Mouse (Mus musculus) heart, embryonic 16.5 days (tissue): ENCODE data around the gene Tssk3. TPM values are rescaled to one million over a fixed set of nuclear protein-coding genes. Genes with fewer than 3 reads are reported as not detected.

Experiments used
- ATAC-seq: fragments of 200-750 bp; cut with Nextera tagmentation; replicated peaks from 2 replicates; pipeline ENCODE4 v1.8.0; 2017; ENCODE audit warnings: moderate number of reproducible peaks; ENCODE audit not compliant: insufficient read depth, low FRiP score; ENCODE audit errors: extremely low read depth
- H3K27ac ChIP-seq: fragments of 300-500 bp; sonication (generic); 2 replicates; pipeline ENCODE4 v1.5.1; 2014; ENCODE audit warnings: mild to moderate bottlenecking, low read length, control low read depth, moderate library complexity
- H3K27me3 ChIP-seq: fragments of 300-500 bp; sonication (generic); 2 replicates; pipeline ENCODE4 v1.6.1; 2014; ENCODE audit warnings: low read length, mixed read lengths; ENCODE audit not compliant: control insufficient read depth, insufficient read depth
- H3K36me3 ChIP-seq: fragments of 300-500 bp; sonication (generic); 2 replicates; pipeline ENCODE4 v1.6.1; 2014; ENCODE audit not compliant: control insufficient read depth, insufficient read depth
- H3K4me1 ChIP-seq: fragments of 300-500 bp; sonication (generic); 2 replicates; pipeline ENCODE4 v1.6.1; 2014; ENCODE audit warnings: low read length, mixed read lengths; ENCODE audit not compliant: control insufficient read depth, insufficient read depth
- H3K4me2 ChIP-seq: fragments of 300-500 bp; sonication (generic); 2 replicates; pipeline ENCODE4 v1.6.1; 2014; ENCODE audit warnings: low read depth, mild to moderate bottlenecking, control low read depth, low read length
- H3K4me3 ChIP-seq: fragments of 300-500 bp; sonication (generic); 2 replicates; pipeline ENCODE4 v1.5.1; 2014; ENCODE audit warnings: mild to moderate bottlenecking, control low read depth, low read length
- H3K9ac ChIP-seq: fragments of 300-500 bp; sonication (generic); 2 replicates; pipeline ENCODE4 v1.6.1; 2014; ENCODE audit warnings: low read length, control low read depth
- H3K9me3 ChIP-seq: fragments of 300-500 bp; sonication (generic); replicated peaks from 2 replicates; pipeline ENCODE4 v1.6.1; 2016; ENCODE audit warnings: low read length; ENCODE audit not compliant: control insufficient read depth
- WGBS: fragments of 180-500 bp; shearing (Covaris S2); extraction: QIAGEN DNeasy Blood & Tissue Kit; methylation state at CpG from one replicate; pipeline ENCODE4 v1.1.7; 2014; 5-methylcytosine and 5-hydroxymethylcytosine counted together
- polyA plus RNA-seq: library from polyadenylated mRNA; unstranded; fragments of >200 nt; fragmentation: Nextera tagmentation; extraction: Ambion mirVana; gene quantifications from 2 replicates; pipeline ENCODE4 v1.2.1, GENCODE M21; 2015

Tssk3 gene
- polyA plus RNA-seq, 1 experiment from 2014 or later, result not detected

GRCm38 (mm10) chr4:129481090-129481489 is 9.7 kb downstream of the Tssk3 start:
- H3K4me1 ChIP-seq, result no peaks in the 10 kb centered on the region
- no peak overlapping the region for H3K4me2 ChIP-seq
- no peaks in the 10 kb centered on the region for H3K27me3 ChIP-seq
- WGBS, result 85% methylated on average over 1 of the region's 1 CpGs
- no peak overlapping the region for H3K4me3 ChIP-seq
- H3K36me3 ChIP-seq, result peaks cover 33% of the 10 kb centered on the region
- no peak for ATAC-seq
- H3K9ac ChIP-seq, result no peak overlapping the region
- no peaks in the 10 kb centered on the region for H3K9me3 ChIP-seq
- H3K27ac ChIP-seq, result no peak overlapping the region

GRCm38 (mm10) chr4:129479863-129480262 is 11.0 kb downstream of the Tssk3 start:
- no peaks in the 10 kb centered on the region for H3K27me3 ChIP-seq
- peaks cover 32% of the 10 kb centered on the region for H3K36me3 ChIP-seq
- 89% methylated on average over 3 of the region's 3 CpGs for WGBS
- no peak overlapping the region for H3K4me2 ChIP-seq
- no peak overlapping the region for H3K27ac ChIP-seq
- H3K9ac ChIP-seq, result no peak overlapping the region
- ATAC-seq, result no peak
- H3K9me3 ChIP-seq, result no peaks in the 10 kb centered on the region
- H3K4me3 ChIP-seq, result no peak overlapping the region
- H3K4me1 ChIP-seq, result no peaks in the 10 kb centered on the region

GRCm38 (mm10) chr4:129476047-129476446 is 14.8 kb downstream of the Tssk3 start:
- Histone ChIP-seq H3K9me3 (no peaks in the 10 kb centered on the region), H3K4me2 (no peak overlapping the region), H3K4me3 (no peak overlapping the region), H3K27ac (no peak overlapping the region), H3K27me3 (no peaks in the 10 kb centered on the region), H3K36me3 (peaks cover 40% of the 10 kb centered on the region), H3K9ac (no peak overlapping the region), H3K4me1 (no peaks in the 10 kb centered on the region)
- 90% methylated on average over 11 of the region's 11 CpGs for WGBS
- no peak for ATAC-seq

GRCm38 (mm10) chr4:129464286-129464815 is 26.5 kb downstream of the Tssk3 start:
- H3K27me3 ChIP-seq, result no peaks in the 10 kb centered on the region
- WGBS, result 86% methylated on average over 4 of the region's 4 CpGs
- H3K27ac ChIP-seq, result no peak overlapping the region
- no peak overlapping the region for H3K4me3 ChIP-seq
- ATAC-seq, result no peak
- H3K36me3 ChIP-seq, result peaks cover 36% of the 10 kb centered on the region
- H3K9me3 ChIP-seq, result no peaks in the 10 kb centered on the region
- H3K4me2 ChIP-seq, result no peak overlapping the region
- H3K4me1 ChIP-seq, result peaks cover 10% of the 10 kb centered on the region
- H3K9ac ChIP-seq, result no peak overlapping the region

- H3K36me3 ChIP-seq, result peaks cover 29% of the 10 kb centered on the region
- no peak overlapping the region for H3K4me2 ChIP-seq
- no peak overlapping the region for H3K9ac ChIP-seq
- peaks cover 10% of the 10 kb centered on the region for H3K4me1 ChIP-seq
- no peaks in the 10 kb centered on the region for H3K9me3 ChIP-seq
- H3K4me3 ChIP-seq, result no peak overlapping the region
- H3K27me3 ChIP-seq, result no peaks in the 10 kb centered on the region
- no peak for ATAC-seq
- 79% methylated on average over 24 of the region's 24 CpGs for WGBS
- no peak overlapping the region for H3K27ac ChIP-seq
Observed at GRCm38 (mm10) chr4:129463097-129464059, 27.4 kb downstream of the Tssk3 start.

GRCm38 (mm10) chr4:129462118-129462517 is 28.7 kb downstream of the Tssk3 start:
- H3K9me3 ChIP-seq, result no peaks in the 10 kb centered on the region
- peak overlapping the region; percentile 89 for H3K4me2 ChIP-seq
- H3K9ac ChIP-seq, result peak overlapping the region; percentile 90
- H3K36me3 ChIP-seq, result peaks cover 21% of the 10 kb centered on the region
- no peaks in the 10 kb centered on the region for H3K27me3 ChIP-seq
- peak overlapping the region; percentile 78 for H3K27ac ChIP-seq
- peak overlapping the region; percentile 95 for H3K4me3 ChIP-seq
- peaks cover 10% of the 10 kb centered on the region for H3K4me1 ChIP-seq
- ATAC-seq, result no peak
- WGBS, result 40% methylated on average over 3 of the region's 3 CpGs

GRCm38 (mm10) chr4:129461183-129461960 is 29.4 kb downstream of the Tssk3 start, which contains the start of gene Bsdc1:
Gene Bsdc1 (plus strand): TSS chr4:129461581.
- peaks cover 10% of the 10 kb centered on the region for H3K4me1 ChIP-seq
- H3K27me3 ChIP-seq, result no peaks in the 10 kb centered on the region
- peak within 1 kb of the TSS; percentile 94 for H3K27ac ChIP-seq
- peaks cover 14% of the 10 kb centered on the region for H3K36me3 ChIP-seq
- peak; percentile 98 for ATAC-seq
- H3K9me3 ChIP-seq, result no peaks in the 10 kb centered on the region
- H3K9ac ChIP-seq, result peak within 1 kb of the TSS; percentile 90
- WGBS, result under 1% methylated on average over 46 of the region's 46 CpGs
- H3K4me2 ChIP-seq, result peak within 1 kb of the TSS; percentile 89
- H3K4me3 ChIP-seq, result peak within 1 kb of the TSS; percentile 95

- peak overlapping the region; percentile 64 for H3K4me3 ChIP-seq
- H3K4me1 ChIP-seq, result peaks cover 10% of the 10 kb centered on the region
- H3K9ac ChIP-seq, result peak overlapping the region; percentile 84
- ATAC-seq, result no peak
- no peaks in the 10 kb centered on the region for H3K9me3 ChIP-seq
- peak overlapping the region; percentile 89 for H3K4me2 ChIP-seq
- no peaks in the 10 kb centered on the region for H3K27me3 ChIP-seq
- H3K36me3 ChIP-seq, result peaks cover 9% of the 10 kb centered on the region
- WGBS, result 0% methylated on average over 4 of the region's 4 CpGs
- H3K27ac ChIP-seq, result peak overlapping the region; percentile 94
Observed at GRCm38 (mm10) chr4:129460827-129461182, 30.0 kb downstream of the Tssk3 start.
